Mouse (Mus musculus): ENCODE data around the gene Rftn1.

GRCm38 (mm10) chr17:50185083-50185482, 5.4 kb downstream of the Rftn1 start:
- TF ChIP-seq CTCF (IDR thresholded peaks at IDR 0.05; ENCODE audit: low read depth) (no peak), EP300 (IDR thresholded peaks at IDR 0.05; ENCODE audit: low read depth) (no peak)

Data from heart, postnatal 0 days (tissue).